Mouse (Mus musculus): ENCODE measurements at regions not wholly inside any gene's neighbourhood (a gene's known extent, or its start where the extent isn't known, plus 50 kb on each side); places are given as distances from the start of the nearest gene placed in this dataset.
A peak's percentile ranks its signal among the peaks of the same experiment; 100 is the strongest.

DNA sequence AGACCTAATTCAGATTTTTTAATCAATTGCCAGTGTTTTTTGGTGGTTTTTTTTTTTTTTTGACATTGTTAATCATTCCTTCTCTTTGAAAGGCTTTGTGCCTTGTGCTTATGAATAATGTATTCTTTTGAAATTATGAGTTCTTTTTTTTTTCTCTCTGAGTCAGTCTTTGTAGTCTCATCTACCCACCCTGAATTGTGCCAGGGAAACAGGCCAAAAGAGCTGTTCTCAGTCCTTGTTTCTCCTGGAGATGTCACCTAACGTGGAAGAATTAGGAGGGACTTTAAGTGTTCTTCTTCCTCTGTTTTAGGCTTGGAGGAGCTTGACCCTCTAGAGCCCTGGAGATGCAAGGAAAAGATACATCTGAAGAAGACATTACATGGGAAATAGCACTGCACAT, 2012.6 kb downstream of the Poteg start:
- peak; percentile 2 for DNase-seq

DNA sequence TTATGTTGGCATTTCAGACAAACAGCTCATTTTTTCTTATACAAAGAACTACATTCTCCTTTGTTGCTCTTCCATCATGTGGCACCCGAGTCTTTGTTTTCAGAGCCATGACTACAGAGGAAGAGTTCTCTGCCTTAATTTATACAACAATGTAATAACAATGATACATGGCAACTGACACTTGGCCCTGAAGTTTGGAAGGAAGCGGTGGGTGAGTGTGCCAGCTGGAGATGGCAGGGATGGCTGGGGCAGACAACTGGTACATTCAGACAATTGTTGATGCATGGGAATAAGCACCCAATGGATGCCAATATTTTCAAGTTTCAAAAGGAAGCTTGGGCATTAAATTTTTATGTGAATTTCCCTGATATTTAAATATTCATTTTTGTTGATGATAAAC, 2045.5 kb downstream of the Poteg start:
- no peak for DNase-seq

DNA sequence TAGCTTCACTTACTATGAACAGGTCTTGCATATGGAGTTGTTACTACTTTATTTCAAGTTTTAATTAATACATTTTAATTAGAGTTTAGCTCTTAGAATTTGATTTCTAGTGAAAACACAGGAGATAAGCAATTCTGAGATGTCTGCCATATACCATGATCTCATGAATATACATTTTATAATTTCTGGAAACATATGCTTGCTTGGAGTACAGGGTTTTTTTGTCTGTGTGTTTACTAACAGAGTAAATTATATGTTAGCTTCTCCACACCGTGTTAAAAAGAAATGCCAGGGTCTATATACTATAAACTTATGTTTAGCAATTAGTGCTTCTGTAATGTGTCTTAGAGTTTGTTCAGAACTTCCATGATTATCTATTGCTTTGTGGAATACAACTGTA, 2079.9 kb downstream of the Poteg start:
- DNase-seq, result no peak

DNA sequence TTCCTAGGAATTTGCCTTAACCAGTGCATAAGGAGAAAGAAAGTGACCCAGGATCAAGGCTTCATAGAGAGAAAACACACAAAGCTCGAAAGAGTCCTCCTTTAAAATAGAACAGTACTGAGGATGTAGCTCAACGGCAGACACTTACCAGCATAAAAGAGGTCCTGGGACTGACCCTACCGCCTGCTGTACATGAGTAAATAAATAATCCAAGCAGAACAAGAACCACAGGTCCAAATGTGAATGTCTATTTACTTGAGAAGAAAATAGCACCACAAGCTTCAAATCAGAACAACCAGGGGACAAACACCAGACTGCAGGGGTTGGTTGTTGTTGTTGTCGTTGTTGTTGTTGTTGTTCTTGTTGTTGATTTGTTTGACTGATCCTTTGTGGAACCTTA, 2084.1 kb downstream of the Poteg start:
- DNase-seq, result no peak

DNA sequence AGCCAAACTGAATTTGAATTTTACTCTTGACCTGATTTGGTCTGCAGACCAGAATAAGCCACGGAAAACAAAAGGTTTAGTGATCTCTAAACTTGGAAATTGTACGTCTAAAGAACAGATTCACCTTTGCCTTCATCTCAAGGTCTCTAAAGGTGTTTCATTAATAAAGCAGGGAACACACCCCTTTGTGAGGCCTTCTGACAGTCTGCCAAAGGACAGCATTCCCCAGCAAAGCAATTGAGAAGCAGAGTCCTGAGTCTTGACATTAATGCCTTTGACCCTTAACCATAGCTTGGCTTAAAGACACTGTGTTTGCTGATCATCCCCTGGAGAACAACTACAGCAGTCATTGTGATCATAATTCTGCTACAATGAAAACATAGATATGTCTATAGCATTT, 2090.5 kb downstream of the Poteg start:
- DNase-seq, result no peak

DNA sequence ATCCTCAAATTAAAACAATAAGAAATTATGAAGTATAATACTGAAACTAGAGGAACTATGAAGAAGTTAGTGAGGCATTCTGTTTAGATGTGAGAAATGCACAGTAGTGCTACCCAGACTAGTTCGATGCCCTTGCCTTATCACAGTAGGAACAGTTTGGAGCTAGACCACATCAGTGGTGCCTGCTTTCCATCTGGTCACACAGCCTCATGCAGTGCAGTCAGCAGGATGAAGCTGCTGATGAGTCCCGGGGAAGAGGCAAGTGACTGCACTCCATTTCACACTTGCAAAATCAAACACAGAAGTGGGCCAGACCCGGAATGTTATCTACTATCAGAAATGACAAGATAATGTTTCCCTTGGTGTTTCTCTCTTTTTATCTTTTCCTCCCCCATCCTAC, 2092.4 kb downstream of the Poteg start:
- no peak for DNase-seq

DNA sequence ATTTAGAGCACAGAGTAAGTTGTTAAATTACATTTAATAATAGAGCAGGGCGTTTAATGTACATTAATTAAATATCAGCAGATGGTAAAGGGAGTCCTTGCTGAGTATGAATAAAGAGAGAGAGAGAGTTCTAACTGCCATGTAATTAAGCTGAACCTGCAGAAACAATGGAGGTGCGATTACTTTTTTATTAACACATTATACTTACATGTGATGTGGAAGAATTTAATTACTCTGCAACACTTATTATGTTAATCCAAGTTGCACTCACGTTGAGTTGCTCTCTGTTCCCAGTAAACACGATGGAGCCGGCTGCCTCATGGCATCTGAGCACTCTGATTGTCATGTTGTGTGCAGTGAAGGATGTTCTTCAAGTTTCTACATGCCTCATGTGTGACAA, 2096.7 kb downstream of the Poteg start:
- DNase-seq, result no peak

DNA sequence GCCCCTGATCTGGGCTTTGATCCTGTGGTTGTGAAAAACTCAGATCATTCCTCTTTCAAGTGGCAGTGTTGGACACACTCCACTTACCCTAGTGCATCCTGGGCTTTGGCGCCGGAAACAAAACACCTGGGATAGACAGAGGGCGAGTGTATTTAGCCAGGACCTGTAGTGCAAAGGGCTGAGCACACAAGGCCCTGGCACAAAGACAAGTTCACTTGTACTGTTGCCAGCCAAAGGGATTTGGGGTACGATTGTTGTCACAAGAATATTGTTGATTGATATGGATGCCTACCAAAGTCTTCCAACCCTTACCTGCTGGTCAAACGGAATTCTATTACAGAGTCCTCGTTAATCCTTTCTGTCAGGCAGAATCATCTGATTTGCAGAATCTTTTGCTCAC, 2138.2 kb downstream of the Poteg start:
- DNase-seq, result no peak

DNA sequence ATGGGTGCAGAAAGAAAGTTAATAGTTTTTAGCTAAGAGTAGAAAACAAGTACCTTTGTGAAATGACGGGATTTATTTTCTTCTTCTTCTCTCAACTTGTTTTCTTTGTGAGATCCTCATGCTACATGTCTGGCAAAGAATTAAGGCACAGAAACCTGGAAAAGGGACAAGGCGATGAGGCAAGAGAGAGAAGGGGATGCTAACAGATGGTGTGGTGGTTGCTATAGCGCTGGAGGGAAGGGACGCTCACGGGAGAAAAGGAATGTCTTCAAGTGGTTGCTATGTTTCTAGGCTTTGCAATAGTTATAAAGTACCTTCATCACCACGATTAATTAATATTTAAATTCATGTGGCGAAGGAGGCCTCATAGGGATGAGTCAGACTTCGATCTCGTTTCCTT, 2146.7 kb downstream of the Poteg start:
- no peak for DNase-seq

DNA sequence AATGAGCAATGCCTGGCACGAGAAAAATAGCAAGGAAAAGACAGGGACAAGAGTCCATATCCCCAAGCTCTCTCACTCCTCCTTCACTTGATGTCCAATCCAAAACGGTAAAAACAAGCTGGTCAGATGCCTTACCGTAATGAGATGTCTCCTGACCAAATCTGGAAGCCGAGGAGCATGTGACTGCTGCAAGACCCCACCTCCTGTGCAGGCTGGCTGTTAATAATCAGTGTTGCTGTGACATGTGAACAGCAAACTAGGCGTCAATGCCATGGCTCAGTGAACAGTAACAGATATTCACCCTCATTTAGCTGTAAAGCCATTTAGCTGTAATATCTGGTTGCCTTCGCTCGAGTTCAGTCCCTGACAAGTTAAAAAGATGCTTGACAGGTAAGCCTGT, 2166.6 kb downstream of the Poteg start:
- no peak for DNase-seq

DNA sequence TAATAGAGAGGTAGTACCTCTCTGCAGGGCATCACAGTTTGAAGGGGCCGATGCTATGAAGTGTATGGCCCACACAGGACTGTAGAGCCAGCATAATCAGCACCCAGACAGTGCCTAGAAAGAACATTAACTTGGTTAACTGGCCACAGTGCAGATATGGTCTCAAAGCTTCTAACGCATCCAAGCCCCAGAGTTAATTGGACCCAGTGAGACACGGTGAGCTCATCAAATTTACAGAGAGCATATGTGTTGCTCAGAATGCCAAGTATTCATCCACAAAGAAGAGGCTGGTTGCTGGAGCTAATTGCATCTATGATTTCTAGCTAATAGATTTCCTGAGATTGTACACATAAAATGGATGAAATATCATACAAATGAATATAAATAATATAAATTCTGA, 2214.1 kb downstream of the Poteg start:
- DNase-seq, result no peak

DNA sequence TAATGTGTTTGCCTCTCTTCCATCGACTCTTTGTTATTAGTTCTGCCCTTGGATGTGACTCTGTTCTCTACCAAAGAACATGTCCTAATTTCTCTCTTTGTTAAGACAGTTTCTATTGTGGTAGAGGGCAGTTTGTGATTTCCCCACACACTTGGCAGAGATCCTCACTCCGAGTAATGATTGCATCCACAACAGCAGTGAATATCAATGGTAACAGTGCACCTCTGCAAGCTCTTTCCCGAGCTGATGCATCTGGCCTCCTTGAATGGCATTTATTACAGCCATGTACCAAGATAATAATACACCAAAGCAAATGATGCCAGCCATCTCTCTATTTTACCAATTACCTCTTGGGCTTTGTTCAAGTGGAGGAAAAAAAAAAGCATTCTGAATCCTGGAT, 2228.4 kb downstream of the Poteg start:
- DNase-seq, result no peak

DNA sequence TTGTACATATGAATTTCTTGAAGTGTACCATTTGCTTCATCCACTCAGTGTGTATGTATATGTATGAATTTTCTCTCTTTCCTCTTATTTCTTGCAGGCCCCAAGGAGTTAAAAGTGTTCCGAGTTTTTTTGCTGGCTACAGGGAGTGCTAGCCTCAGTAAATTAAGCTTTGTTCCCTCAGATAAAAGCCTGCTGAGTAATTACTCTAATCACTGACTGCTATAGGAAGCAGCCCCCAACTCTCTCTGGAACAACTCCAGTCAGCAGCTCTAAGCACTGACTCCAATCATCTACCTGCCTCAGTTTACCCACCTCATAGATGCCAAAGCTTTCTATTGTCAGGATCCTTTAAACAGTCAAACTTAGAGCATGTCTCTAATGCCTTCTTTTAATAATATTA, 2235.9 kb downstream of the Poteg start:
- no peak for DNase-seq

DNA sequence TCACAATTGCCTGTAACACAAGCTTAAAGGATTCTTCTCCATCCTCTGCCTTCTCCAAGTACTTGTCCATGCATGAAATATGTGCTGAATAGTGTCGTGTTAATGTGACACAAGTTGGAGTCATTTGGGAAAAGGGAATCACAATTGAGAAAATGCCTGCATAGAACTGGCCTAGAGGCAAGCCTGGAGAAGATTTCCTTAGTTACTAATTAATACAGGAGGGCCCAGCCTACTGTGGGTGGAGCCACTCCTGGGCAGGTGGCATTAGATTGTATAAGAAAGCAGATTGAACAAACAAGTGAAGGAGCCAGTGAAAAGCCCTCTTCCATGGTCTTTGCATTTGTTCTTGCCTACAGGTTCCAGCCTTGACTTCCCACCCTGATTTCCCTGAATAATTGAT, 2239.1 kb downstream of the Poteg start:
- no peak for DNase-seq

DNA sequence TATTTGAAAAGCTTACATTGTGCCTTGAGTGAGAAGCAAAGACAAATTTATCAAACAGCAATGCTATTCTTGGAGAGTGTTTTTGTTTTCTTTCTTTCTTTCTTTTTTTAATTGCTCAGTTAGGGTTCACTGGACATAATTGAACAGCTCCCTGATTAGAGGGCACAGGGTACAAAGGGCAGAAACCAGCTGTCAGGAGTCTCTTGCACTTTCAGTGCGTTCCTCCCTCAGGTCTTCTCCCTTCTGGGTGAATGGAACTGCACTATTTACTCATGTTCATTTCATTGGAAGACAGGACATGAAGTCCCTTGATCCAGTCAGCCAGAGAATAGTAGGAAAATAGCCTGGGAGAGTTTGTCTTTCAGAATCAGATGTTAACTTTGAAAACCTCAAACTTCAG, 2248.2 kb downstream of the Poteg start:
- no peak for DNase-seq
